Mouse (Mus musculus): ENCODE results near the gene Gramd2. TPM values are rescaled to one million over a fixed set of nuclear protein-coding genes. Genes with fewer than 3 reads are reported as not detected.
"Not testable (repeated sequence)": the region's sequence is repeated elsewhere in the genome, so short reads cannot be mapped to it uniquely, and the experiment has no call there.

The Gramd2 gene
- polyA plus RNA-seq, 1 experiment from 2014 or later = 6.1 TPM

DNA sequence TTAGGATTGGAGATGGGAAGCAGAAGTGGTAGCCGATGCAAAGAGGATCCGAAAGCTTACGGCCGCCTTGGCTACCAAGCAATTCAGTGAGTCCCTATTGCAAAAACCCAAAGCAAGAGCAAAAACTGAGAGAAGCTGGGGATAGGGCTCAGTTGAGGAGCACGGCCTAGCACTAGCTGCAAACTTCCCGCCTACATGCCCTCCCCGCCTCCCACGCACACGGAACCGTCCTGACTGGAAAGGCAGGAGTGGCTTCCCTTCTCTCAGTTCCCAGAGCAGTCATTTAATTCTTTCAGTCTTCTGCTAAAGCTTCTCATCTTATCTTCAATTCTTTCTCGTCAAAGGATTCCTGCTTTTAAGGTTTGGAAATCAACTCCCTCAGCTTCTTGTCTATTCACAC is 69.0 kb downstream of the Gramd2 start:
- no peaks in the 10 kb centered on the region for H3K27me3 ChIP-seq (ENCODE audit: control insufficient read depth, insufficient read depth, low read depth, low read length)
- 92% methylated on average over 11 of the region's 11 CpGs for WGBS
- no peak for ATAC-seq
- no peak overlapping the region for H3K4me2 ChIP-seq (ENCODE audit: low read length)
- H3K36me3 ChIP-seq (ENCODE audit: control insufficient read depth, insufficient read depth, low read length) = no peaks in the 10 kb centered on the region
- no peaks in the 10 kb centered on the region for H3K9me3 ChIP-seq (replicated peaks; ENCODE audit: control insufficient read depth, low read length, poor library complexity, severe bottlenecking)
- H3K4me3 ChIP-seq (ENCODE audit: low read depth, low read length) = no peak overlapping the region
- peaks cover 14% of the 10 kb centered on the region for H3K4me1 ChIP-seq (ENCODE audit: control insufficient read depth, insufficient read depth, low read length)
- no peak overlapping the region for H3K9ac ChIP-seq (ENCODE audit: low read depth, low read length)
- no peak overlapping the region for H3K27ac ChIP-seq (ENCODE audit: low read length)

DNA sequence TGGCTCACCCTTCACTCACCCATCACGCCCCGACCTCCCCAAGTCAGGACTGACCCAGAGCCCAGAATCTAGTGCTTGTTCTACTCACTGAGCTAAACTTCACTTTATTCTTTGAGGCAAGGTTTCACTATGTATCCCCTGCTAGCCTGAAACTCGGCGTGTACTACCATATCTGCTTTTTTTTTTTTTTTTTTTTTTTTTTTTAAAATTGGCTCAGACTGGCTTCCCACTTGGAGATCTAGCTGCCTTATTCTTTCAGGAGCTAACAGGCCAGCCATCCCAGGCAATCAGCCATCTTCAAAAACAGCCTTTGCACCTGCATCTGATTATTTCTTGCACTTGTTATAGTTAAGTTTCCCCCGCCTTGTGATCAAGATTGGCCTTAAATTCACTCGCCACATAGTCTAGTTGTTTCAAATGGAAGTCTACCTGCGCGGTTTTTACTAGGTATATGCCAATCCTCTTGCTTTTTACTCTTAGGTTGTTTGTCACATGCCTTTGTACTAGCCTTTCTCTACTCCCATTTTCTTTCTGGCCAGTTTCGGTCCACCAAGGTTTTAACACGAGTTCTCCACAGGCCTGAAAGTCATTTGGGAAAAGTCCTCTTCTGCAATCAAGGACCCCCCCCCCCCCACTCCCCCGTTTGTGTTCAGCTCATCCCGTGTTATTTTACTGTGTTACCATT is 69.8 kb downstream of the Gramd2 start:
- peaks cover 16% of the 10 kb centered on the region for H3K4me1 ChIP-seq (ENCODE audit: control insufficient read depth, insufficient read depth, low read length)
- no peaks in the 10 kb centered on the region for H3K9me3 ChIP-seq (replicated peaks; ENCODE audit: control insufficient read depth, low read length, poor library complexity, severe bottlenecking)
- no peak for ATAC-seq
- 35% methylated on average over 12 of the region's 12 CpGs for WGBS
- peak overlapping the region; percentile 77 for H3K9ac ChIP-seq (ENCODE audit: low read depth, low read length)
- no peaks in the 10 kb centered on the region for H3K27me3 ChIP-seq (ENCODE audit: control insufficient read depth, insufficient read depth, low read depth, low read length)
- H3K36me3 ChIP-seq (ENCODE audit: control insufficient read depth, insufficient read depth, low read length) = no peaks in the 10 kb centered on the region
- peak overlapping the region; percentile 77 for H3K4me2 ChIP-seq (ENCODE audit: low read length)
- peak overlapping the region; percentile 90 for H3K27ac ChIP-seq (ENCODE audit: low read length)
- peak overlapping the region; percentile 95 for H3K4me3 ChIP-seq (ENCODE audit: low read depth, low read length)

DNA sequence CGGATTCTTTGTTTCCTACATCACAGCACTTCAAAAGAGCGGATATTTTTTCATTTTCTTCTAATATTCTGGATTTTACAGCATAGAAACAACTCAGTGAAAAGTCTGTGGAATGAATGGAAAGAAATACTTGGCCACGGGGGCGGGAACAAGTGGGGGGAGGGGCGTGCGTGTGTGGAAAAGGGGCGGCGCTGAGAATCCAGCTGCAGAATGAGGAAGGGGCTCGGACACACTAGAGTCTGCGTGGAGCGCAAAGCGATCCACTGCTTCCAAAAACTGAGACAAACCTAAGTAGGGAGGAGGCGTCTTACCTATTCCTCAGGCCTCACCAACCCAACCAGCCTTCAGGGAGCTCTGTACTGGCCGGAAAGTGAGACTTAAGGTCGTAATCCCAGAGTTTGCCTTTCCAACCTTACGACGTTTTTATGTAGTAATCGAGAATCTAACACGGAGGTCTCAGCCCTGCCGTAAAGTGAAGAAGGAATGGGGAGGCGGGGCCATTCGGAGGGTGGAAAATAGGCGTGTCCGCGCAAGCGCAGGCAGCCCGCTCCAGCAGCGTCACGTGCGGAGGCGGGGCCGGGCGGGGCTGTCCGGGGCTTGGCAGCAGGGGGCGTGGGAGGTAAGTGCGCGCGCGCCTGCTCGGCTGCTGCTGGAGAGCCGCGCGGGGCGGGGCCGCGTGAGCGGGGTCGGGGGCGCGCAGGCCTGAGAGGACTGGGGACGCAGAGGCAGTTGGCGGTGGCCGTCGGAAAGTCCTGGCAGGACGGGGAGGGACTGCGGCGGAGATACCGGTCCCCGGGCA is 70.5 kb downstream of the Gramd2 start, which contains the start of the genes Senp8 and Myo9a:
Senp8 (minus strand) TSS at position 444 of the 799 bp plus-strand sequence.
Myo9a (plus strand) TSS at position 630 of the 799 bp plus-strand sequence.
- Histone ChIP-seq H3K9me3 (replicated peaks; ENCODE audit: control insufficient read depth, low read length, poor library complexity, severe bottlenecking) (no peaks in the 10 kb centered on the region), H3K4me2 (ENCODE audit: low read length) (peak within 1 kb of the TSS; percentile 90), H3K4me3 (ENCODE audit: low read depth, low read length) (peak within 1 kb of the TSS; percentile 95), H3K9ac (ENCODE audit: low read depth, low read length) (peak within 1 kb of the TSS; percentile 99), H3K27me3 (ENCODE audit: control insufficient read depth, insufficient read depth, low read depth, low read length) (no peaks in the 10 kb centered on the region), H3K27ac (ENCODE audit: low read length) (peak within 1 kb of the TSS; percentile 93), H3K36me3 (ENCODE audit: control insufficient read depth, insufficient read depth, low read length) (no peaks in the 10 kb centered on the region), H3K4me1 (ENCODE audit: control insufficient read depth, insufficient read depth, low read length) (peaks cover 16% of the 10 kb centered on the region)
- peak; percentile 93 for ATAC-seq
- WGBS = under 1% methylated on average over 51 of the region's 59 CpGs

DNA sequence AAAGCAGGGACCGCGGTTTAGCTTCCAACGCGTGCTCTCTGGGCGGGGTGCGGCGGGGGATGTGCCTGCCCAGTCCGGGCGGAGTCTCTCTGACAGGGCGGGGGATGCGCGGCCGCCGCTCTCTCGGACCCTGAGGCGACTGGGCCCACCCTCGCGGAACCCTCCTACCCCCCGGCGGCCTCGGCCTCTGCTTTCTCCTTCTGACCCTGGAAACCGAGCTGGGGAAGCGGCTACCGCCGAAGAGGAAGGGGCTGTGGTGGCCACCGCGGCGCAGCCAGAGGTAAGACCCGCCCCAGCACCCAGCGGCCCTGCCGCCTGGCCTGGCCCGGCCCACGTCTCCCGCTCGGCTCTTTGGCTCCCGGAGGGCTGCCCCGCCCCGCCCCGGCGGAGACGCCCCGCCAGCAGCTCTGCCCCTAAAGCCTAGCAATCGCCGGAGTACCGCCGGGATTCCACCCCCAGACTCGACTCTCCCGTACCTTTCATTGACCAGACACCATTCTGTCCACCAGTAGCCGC is 71.2 kb downstream of the Gramd2 start:
- Histone ChIP-seq H3K4me1 (ENCODE audit: control insufficient read depth, insufficient read depth, low read length) (peaks cover 16% of the 10 kb centered on the region), H3K27me3 (ENCODE audit: control insufficient read depth, insufficient read depth, low read depth, low read length) (no peaks in the 10 kb centered on the region), H3K36me3 (ENCODE audit: control insufficient read depth, insufficient read depth, low read length) (no peaks in the 10 kb centered on the region), H3K9me3 (replicated peaks; ENCODE audit: control insufficient read depth, low read length, poor library complexity, severe bottlenecking) (no peaks in the 10 kb centered on the region), H3K4me3 (ENCODE audit: low read depth, low read length) (peak overlapping the region; percentile 95), H3K4me2 (ENCODE audit: low read length) (peak overlapping the region; percentile 90), H3K27ac (ENCODE audit: low read length) (peak overlapping the region; percentile 93), H3K9ac (ENCODE audit: low read depth, low read length) (peak overlapping the region; percentile 99)
- WGBS = under 1% methylated on average over 38 of the region's 49 CpGs
- peak; percentile 91 for ATAC-seq

DNA sequence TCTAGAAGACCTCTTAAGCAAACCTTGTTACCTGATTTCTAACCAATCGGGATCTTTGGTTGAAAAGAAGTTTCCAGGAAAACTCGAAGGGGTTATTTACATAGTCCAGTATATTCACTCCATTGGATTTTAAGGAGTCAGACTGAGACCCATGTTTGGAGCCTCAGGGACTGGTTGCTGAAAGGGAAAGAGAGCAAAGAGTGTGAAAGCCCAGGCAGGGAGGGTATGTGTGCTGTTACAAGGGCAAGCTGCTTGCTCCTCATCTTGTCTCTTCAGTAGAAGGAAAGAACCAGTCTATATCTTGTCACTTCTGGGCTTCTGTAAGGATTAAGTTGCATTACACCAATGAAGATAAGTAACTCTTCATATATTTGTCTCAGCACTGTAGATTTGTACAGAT is 72.0 kb downstream of the Gramd2 start:
- H3K4me3 ChIP-seq (ENCODE audit: low read depth, low read length) = peak overlapping the region; percentile 95
- no peaks in the 10 kb centered on the region for H3K36me3 ChIP-seq (ENCODE audit: control insufficient read depth, insufficient read depth, low read length)
- peaks cover 16% of the 10 kb centered on the region for H3K4me1 ChIP-seq (ENCODE audit: control insufficient read depth, insufficient read depth, low read length)
- H3K27ac ChIP-seq (ENCODE audit: low read length) = no peak overlapping the region
- H3K27me3 ChIP-seq (ENCODE audit: control insufficient read depth, insufficient read depth, low read depth, low read length) = no peaks in the 10 kb centered on the region
- peak overlapping the region; percentile 99 for H3K9ac ChIP-seq (ENCODE audit: low read depth, low read length)
- H3K4me2 ChIP-seq (ENCODE audit: low read length) = peak overlapping the region; percentile 90
- WGBS = 4% methylated on average over 2 of the region's 2 CpGs
- ATAC-seq = no peak
- H3K9me3 ChIP-seq (replicated peaks; ENCODE audit: control insufficient read depth, low read length, poor library complexity, severe bottlenecking) = no peaks in the 10 kb centered on the region

DNA sequence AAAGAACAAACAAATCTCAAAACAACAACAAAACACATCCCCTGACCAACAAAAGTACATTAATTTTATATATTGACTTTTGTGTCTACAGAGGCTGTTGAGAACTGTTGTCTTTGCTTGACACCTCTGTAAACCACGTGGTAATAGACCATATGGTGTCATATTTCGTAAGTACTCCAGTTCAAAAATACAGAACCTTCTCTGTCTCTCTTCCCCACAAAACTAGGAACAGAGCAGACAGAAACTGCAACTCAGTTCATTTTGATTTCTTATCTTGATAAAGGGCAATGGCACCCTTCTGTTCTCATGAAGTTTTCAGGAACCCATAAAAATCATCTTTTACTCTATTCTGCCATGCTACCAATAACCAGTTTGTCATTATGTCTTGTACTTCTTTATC is 75.3 kb downstream of the Gramd2 start:
- Histone ChIP-seq H3K9me3 (replicated peaks; ENCODE audit: control insufficient read depth, low read length, poor library complexity, severe bottlenecking) (no peaks in the 10 kb centered on the region), H3K27ac (ENCODE audit: low read length) (no peak overlapping the region), H3K4me3 (ENCODE audit: low read depth, low read length) (no peak overlapping the region), H3K9ac (ENCODE audit: low read depth, low read length) (no peak overlapping the region), H3K4me1 (ENCODE audit: control insufficient read depth, insufficient read depth, low read length) (peaks cover 9% of the 10 kb centered on the region), H3K36me3 (ENCODE audit: control insufficient read depth, insufficient read depth, low read length) (no peaks in the 10 kb centered on the region), H3K4me2 (ENCODE audit: low read length) (no peak overlapping the region), H3K27me3 (ENCODE audit: control insufficient read depth, insufficient read depth, low read depth, low read length) (no peaks in the 10 kb centered on the region)
- no peak for ATAC-seq
- WGBS = 70% methylated on average over 2 of the region's 2 CpGs

DNA sequence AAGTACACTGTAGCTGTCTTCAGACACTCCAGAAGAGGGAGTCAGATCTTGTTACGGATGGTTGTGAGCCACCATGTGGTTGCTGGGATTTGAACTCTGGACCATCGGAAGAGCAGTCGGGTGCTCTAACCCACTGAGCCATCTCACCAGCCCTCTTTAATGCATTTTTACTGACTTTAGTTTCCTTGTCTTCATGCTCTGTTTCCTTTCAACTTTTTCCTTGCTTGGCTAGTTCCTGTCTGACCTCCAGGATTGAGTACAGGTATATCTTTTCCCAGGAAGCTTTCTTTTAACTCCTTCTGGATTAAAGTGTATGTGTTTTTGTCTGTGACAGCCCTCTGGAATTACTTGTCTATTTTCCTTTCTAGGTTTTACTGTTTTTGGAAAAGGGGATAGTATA is 77.1 kb downstream of the Gramd2 start:
- not testable (repeated sequence) for H3K4me2 ChIP-seq (ENCODE audit: low read length); H3K36me3 ChIP-seq (ENCODE audit: control insufficient read depth, insufficient read depth, low read length); H3K27ac ChIP-seq (ENCODE audit: low read length); H3K4me1 ChIP-seq (ENCODE audit: control insufficient read depth, insufficient read depth, low read length); H3K4me3 ChIP-seq (ENCODE audit: low read depth, low read length); H3K9ac ChIP-seq (ENCODE audit: low read depth, low read length); ATAC-seq; H3K9me3 ChIP-seq (replicated peaks; ENCODE audit: control insufficient read depth, low read length, poor library complexity, severe bottlenecking); H3K27me3 ChIP-seq (ENCODE audit: control insufficient read depth, insufficient read depth, low read depth, low read length)
- WGBS = 100% methylated on average over 2 of the region's 3 CpGs

DNA sequence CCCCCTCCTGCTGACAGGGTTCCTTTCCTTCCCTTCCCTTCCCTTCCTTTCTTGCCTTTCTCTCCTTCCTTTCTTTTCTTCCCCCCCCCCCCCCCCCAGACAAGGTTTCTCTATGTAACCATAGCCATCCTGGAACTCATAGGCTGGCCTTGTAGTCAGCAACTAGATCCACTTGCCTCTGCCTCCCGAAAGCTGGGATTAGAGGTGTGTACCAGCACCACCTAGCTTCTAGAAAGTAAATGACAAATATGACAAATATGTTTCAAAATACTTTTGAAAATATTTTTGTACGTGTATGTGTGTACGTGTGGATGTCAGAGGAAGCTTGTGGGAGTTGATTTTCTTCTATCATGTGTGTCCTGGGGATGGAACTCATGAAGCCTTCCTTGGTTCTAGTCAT is 80.6 kb downstream of the Gramd2 start:
- Histone ChIP-seq H3K27ac (ENCODE audit: low read length) (no peak overlapping the region), H3K9ac (ENCODE audit: low read depth, low read length) (no peak overlapping the region), H3K4me2 (ENCODE audit: low read length) (no peak overlapping the region), H3K36me3 (ENCODE audit: control insufficient read depth, insufficient read depth, low read length) (no peaks in the 10 kb centered on the region), H3K27me3 (ENCODE audit: control insufficient read depth, insufficient read depth, low read depth, low read length) (no peaks in the 10 kb centered on the region), H3K4me1 (ENCODE audit: control insufficient read depth, insufficient read depth, low read length) (no peaks in the 10 kb centered on the region; the same call in 1 of the 2 replicates), H3K4me3 (ENCODE audit: low read depth, low read length) (no peak overlapping the region), H3K9me3 (replicated peaks; ENCODE audit: control insufficient read depth, low read length, poor library complexity, severe bottlenecking) (no peaks in the 10 kb centered on the region)
- 86% methylated on average over 3 of the region's 3 CpGs for WGBS
- no peak for ATAC-seq

DNA sequence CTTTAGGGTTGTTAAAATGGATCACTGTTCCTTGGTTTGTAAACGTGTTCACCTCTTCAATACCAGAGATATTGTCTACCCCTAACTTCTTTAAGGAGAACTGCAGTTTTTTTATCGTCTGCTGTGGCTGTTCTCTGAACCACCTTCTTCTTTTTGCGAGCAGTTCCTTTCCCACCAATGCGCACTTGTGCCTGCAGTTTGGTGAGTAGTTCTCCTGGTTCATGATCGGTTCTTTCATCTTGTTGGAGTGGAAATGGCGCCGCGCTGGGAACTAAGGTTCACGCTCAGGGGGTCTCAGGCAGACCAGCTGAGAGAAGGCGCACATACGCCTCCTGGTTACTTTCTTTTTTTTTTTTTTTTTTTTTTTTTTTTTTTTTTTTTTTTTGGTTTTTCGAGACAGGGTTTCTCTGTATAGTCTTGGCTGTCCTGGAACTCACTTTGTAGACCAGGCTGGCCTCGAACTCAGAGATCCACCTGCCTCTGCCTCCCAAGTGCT is 87.1 kb downstream of the Gramd2 start:
- H3K27me3 ChIP-seq (ENCODE audit: control insufficient read depth, insufficient read depth, low read depth, low read length); H3K27ac ChIP-seq (ENCODE audit: low read length); H3K9ac ChIP-seq (ENCODE audit: low read depth, low read length); H3K4me1 ChIP-seq (ENCODE audit: control insufficient read depth, insufficient read depth, low read length); H3K4me3 ChIP-seq (ENCODE audit: low read depth, low read length); H3K9me3 ChIP-seq (replicated peaks; ENCODE audit: control insufficient read depth, low read length, poor library complexity, severe bottlenecking); H3K36me3 ChIP-seq (ENCODE audit: control insufficient read depth, insufficient read depth, low read length); H3K4me2 ChIP-seq (ENCODE audit: low read length); ATAC-seq: not testable (repeated sequence)
- 93% methylated on average over 11 of the region's 13 CpGs for WGBS
